In the genomic region with DNA sequence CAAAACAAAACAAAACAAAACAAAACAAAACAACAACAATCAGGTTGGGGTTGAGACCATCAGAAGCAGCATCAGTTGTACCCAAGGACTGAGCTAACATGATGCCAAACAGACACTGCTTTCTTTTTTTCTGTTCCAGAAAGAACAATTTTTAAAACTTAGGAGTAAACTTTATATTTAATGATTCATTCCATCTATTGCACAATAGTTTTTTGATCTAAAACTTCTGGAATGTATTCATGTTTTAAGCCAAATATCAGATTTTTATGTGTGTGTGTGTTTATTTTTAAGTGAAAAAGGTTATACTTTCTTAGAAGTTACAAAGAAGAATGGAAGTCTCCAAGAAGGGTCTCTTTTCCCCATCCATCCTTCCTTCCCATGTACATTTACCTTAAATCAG, we compare ENCODE assay signal across 18 mouse cellular contexts.
"Had no signal": no experiment of that assay in that cellular context is flagged by ENCODE, and none has a peak within 500 bp of the region (broad histone marks: within the 10 kb centered on the region; RNA-seq: fewer than 3 reads in every experiment).

No protein-coding gene starts in this region.

- H3K36me3 ChIP-seq: lung, embryonic 15.5 days; midbrain, embryonic 13.5 days; midbrain, embryonic 15.5 days; neural tube, embryonic 13.5 days; neural tube, embryonic 15.5 days; stomach, embryonic 15.5 days had no signal

- H3K4me1 ChIP-seq: midbrain, embryonic 13.5 days had no signal

- H3K4me3 ChIP-seq: lung, embryonic 15.5 days; megakaryocyte, embryonic 14.5 days; midbrain, embryonic 13.5 days; midbrain, embryonic 15.5 days; neural tube, embryonic 13.5 days; neural tube, embryonic 15.5 days; stomach, embryonic 15.5 days had no signal

- DNase-seq: liver, postnatal 0 days; lung, adult 2 months; lung, postnatal 14 days; lung, postnatal 36 days; retina, postnatal 1 day; right cerebral cortex, adult 18-20 months; thymus, adult 2 months; thymus, postnatal 25 days; thymus, postnatal 4 days had no signal

- H3K27me3 ChIP-seq: lung, embryonic 15.5 days; megakaryocyte, embryonic 14.5 days; midbrain, embryonic 13.5 days; midbrain, embryonic 15.5 days; neural tube, embryonic 13.5 days; neural tube, embryonic 15.5 days; stomach, embryonic 15.5 days had no signal

- H3K27ac ChIP-seq: lung, embryonic 15.5 days; macrophage; midbrain, embryonic 13.5 days; midbrain, embryonic 15.5 days; neural tube, embryonic 13.5 days; neural tube, embryonic 15.5 days; stomach, embryonic 15.5 days; stomach, postnatal 0 days had no signal
